Mouse (Mus musculus) neural tube, embryonic 14.5 days (tissue): ENCODE measurements around the gene Prss28. TPM values are rescaled to one million over a fixed set of nuclear protein-coding genes. Genes with fewer than 3 reads are reported as not detected.

ENCODE experiments used
- ATAC-seq: fragments of 200-750 bp; cut with Nextera tagmentation; 2 replicates; pipeline ENCODE4 v1.8.0; 2017; ENCODE audit warnings: low read depth, mild to moderate bottlenecking, moderate TSS enrichment, moderate library complexity
- H3K27ac ChIP-seq: fragments of 300-500 bp; sonication (generic); 2 replicates; pipeline ENCODE4 v1.5.1; 2014; ENCODE audit warnings: low read depth, mild to moderate bottlenecking, control low read depth, low read length, moderate library complexity, mixed read lengths
- H3K27me3 ChIP-seq: fragments of 300-500 bp; sonication (generic); 2 replicates; pipeline ENCODE4 v1.6.1; 2014; ENCODE audit warnings: low read length; ENCODE audit not compliant: control insufficient read depth, insufficient read depth
- H3K36me3 ChIP-seq: fragments of 300-500 bp; sonication (generic); 2 replicates; pipeline ENCODE4 v1.6.1; 2014; ENCODE audit warnings: low read length, mixed read lengths; ENCODE audit not compliant: control insufficient read depth, insufficient read depth
- H3K4me1 ChIP-seq: fragments of 300-500 bp; sonication (generic); 2 replicates; pipeline ENCODE4 v1.6.1; 2014; ENCODE audit warnings: low read length; ENCODE audit not compliant: control insufficient read depth, insufficient read depth
- H3K4me2 ChIP-seq: fragments of 300-500 bp; sonication (generic); 2 replicates; pipeline ENCODE4 v1.6.1; 2014; ENCODE audit warnings: mild to moderate bottlenecking, low read depth, low read length, control low read depth
- H3K4me3 ChIP-seq: fragments of 300-500 bp; sonication (generic); 2 replicates; pipeline ENCODE4 v1.5.1; 2014; ENCODE audit warnings: low read depth, low read length, control low read depth, mixed read lengths
- H3K9ac ChIP-seq: fragments of 300-500 bp; sonication (generic); replicated peaks from 2 replicates; pipeline ENCODE4 v1.6.1; 2014; ENCODE audit warnings: low read depth, mild to moderate bottlenecking, control low read depth, low read length, mixed read lengths
- H3K9me3 ChIP-seq: fragments of 300-500 bp; sonication (generic); 2 replicates; pipeline ENCODE4 v1.6.1; 2016; ENCODE audit warnings: low read length; ENCODE audit not compliant: control insufficient read depth
- WGBS: fragments of 180-500 bp; shearing (Covaris S2); extraction: QIAGEN DNeasy Blood & Tissue Kit; methylation state at CpG from one replicate; pipeline ENCODE4 v1.1.7; 2014; 5-methylcytosine and 5-hydroxymethylcytosine counted together
- polyA plus RNA-seq: library from polyadenylated mRNA; unstranded; fragments of >200 nt; fragmentation: Nextera tagmentation; extraction: Ambion mirVana; gene quantifications from 2 replicates; pipeline ENCODE4 v1.2.1, GENCODE M21; 2014

Prss28 gene
- not detected in 2 replicates for polyA plus RNA-seq

- Histone ChIP-seq H3K9ac (no peak within 1 kb of the TSS), H3K4me2 (no peak within 1 kb of the TSS), H3K36me3 (no peaks in the 10 kb centered on the region), H3K27me3 (no peaks in the 10 kb centered on the region), H3K27ac (no peak within 1 kb of the TSS), H3K4me3 (no peak within 1 kb of the TSS), H3K9me3 (no peaks in the 10 kb centered on the region), H3K4me1 (no peaks in the 10 kb centered on the region)
- no peak for ATAC-seq
- WGBS, result 83% methylated on average over 4 of the region's 4 CpGs
Measured at GRCm38 (mm10) chr17:25308346-25308745, at the start of gene Prss28. Gene Prss28 (plus strand): TSS chr17:25308646.

DNA sequence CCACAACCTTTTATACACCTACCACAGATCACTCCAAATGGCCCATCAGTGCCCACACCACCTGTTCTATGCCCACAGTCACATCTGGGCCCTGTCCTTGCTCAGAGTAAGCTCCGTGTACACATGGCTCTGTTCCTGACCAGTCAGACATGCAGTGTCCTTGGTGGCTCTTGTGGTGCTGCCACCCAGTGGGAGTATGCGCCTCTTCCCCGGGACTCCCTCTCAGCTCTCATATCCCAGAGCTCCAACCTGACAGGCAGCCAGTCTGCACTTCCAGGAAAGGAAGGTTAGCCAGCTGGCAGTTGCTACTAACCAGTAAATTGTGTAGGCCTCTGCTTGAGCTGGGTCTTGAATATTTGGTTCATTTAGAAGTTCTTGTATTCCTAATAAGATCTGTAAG lies 44.0 kb upstream of the Prss28 start:
- no peak for ATAC-seq
- 79% methylated on average over 3 of the region's 3 CpGs for WGBS
- peaks cover 67% of the 10 kb centered on the region for H3K36me3 ChIP-seq

GRCm38 (mm10) chr17:25270795-25271335 lies 37.6 kb upstream of the Prss28 start:
- Histone ChIP-seq H3K27ac (no peak overlapping the region), H3K9ac (no peak overlapping the region)
- WGBS, result 82% methylated on average over 2 of the region's 2 CpGs

More for the DNA sequence above, 44.0 kb upstream of the Prss28 start:
- no peak overlapping the region for H3K4me3 ChIP-seq
- no peak overlapping the region for H3K4me2 ChIP-seq
- H3K27ac ChIP-seq, result no peak overlapping the region
- no peak overlapping the region for H3K9ac ChIP-seq
- no peaks in the 10 kb centered on the region for H3K4me1 ChIP-seq
- H3K9me3 ChIP-seq, result no peaks in the 10 kb centered on the region
- H3K27me3 ChIP-seq, result no peaks in the 10 kb centered on the region

GRCm38 (mm10) chr17:25272326-25272725 lies 36.1 kb upstream of the Prss28 start:
- H3K36me3 ChIP-seq, result peaks cover 15% of the 10 kb centered on the region
- peaks cover 21% of the 10 kb centered on the region for H3K4me1 ChIP-seq
- H3K9ac ChIP-seq, result peak overlapping the region; percentile 87
- peak overlapping the region; percentile 96 for H3K4me2 ChIP-seq
- no peaks in the 10 kb centered on the region for H3K9me3 ChIP-seq
- peak overlapping the region; percentile 99; the same call in 1 of the 2 replicates for H3K27ac ChIP-seq
- H3K27me3 ChIP-seq, result no peaks in the 10 kb centered on the region
- under 1% methylated on average over 10 of the region's 10 CpGs for WGBS
- no peak for ATAC-seq
- H3K4me3 ChIP-seq, result peak overlapping the region; percentile 76

More at GRCm38 (mm10) chr17:25270795-25271335, 37.6 kb upstream of the Prss28 start:
- Histone ChIP-seq H3K4me3 (no peak overlapping the region), H3K27me3 (no peaks in the 10 kb centered on the region), H3K4me2 (peak overlapping the region; percentile 96; the same call in 1 of the 2 replicates), H3K4me1 (peaks cover 21% of the 10 kb centered on the region), H3K9me3 (no peaks in the 10 kb centered on the region), H3K36me3 (peaks cover 29% of the 10 kb centered on the region)
- ATAC-seq, result no peak

DNA sequence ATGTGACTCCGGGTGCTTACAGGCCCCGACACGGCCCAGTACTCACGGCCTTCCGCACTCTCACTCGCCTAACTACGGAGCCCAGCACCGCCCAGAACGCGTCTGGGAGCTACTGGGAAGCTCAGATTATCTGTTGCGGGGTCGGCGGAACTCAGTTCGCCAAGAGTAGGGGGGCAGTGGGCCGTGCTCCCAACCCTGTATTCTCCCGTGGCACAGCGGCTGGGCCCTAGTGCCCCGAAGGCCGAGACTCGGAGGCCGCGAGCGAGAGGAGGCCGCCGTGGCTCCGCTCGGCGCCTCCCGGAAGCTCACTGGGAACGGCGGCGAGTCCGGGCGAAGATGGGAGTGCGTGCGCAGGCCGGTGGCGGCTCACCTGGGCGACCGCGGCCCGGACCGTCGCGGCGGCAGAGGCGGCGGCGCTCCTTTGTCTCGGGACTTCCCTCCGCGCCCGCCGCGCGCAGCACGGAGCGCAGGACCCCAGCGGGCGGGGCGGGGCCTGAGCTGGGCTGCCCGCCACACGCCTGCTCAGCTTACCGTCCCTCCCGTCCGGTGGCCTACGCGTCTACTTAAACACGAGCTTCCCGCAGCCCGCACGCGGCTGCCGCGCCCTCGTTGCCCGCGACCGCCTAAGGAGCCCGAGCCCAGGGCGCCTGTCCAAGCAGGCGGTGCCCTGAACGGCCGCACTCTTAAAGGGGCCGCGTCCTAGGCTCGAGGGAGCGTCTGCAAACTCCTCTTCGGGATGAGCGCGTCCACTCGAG lies 35.3 kb upstream of the Prss28 start:
- Histone ChIP-seq H3K36me3 (peaks cover 7% of the 10 kb centered on the region), H3K9me3 (no peaks in the 10 kb centered on the region), H3K4me1 (peaks cover 21% of the 10 kb centered on the region), H3K9ac (peak overlapping the region; percentile 87), H3K27me3 (no peaks in the 10 kb centered on the region), H3K4me3 (peak overlapping the region; percentile 76), H3K27ac (peak overlapping the region; percentile 99), H3K4me2 (peak overlapping the region; percentile 96)
- under 1% methylated on average over 87 of the region's 92 CpGs for WGBS
- peak; percentile 91 for ATAC-seq

DNA sequence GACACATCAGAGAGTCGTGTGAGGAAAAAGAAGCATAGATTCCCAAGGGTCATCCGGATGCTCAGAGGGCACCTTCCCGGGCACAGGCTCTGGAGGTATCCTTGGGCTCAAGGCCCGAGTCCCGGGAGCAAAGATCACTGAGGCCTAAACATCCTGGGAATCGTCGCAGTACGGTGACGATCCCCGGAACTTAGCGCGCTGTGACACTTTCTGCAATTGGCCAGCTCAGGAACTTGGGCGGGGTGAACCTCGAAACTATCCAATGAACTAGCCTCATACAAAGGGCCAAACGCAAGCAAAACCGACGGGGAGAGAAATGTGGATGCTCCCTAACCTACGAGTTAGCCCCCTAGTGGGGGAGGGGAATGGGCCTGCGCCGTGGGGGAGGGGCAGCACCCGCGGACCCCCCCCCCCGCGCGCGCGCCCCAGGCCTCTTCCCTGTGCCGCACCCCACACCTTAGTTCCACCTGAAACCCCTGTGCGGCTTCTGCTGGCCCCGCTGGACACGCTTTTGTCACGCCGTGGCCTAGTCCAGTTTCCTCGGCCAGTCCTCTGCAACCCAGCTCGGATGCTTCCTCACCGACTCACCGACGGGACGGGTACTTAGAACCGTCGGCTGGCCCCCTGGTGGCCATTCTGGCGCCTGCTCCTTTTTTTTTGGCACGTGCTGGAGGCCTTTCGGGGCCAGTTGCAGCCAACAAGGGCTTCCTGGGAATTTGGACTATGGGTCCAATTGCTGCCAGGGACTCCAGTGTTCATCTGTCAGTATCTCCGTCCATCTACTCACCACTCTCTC lies 34.5 kb upstream of the Prss28 start:
- H3K9me3 ChIP-seq, result no peaks in the 10 kb centered on the region
- H3K4me3 ChIP-seq, result peak overlapping the region; percentile 76
- H3K4me2 ChIP-seq, result peak overlapping the region; percentile 37; the same call in 1 of the 2 replicates
- H3K27ac ChIP-seq, result peak overlapping the region; percentile 99
- 2% methylated on average over 44 of the region's 45 CpGs for WGBS
- peak; percentile 88 for ATAC-seq
- H3K27me3 ChIP-seq, result no peaks in the 10 kb centered on the region
- peaks cover 21% of the 10 kb centered on the region for H3K4me1 ChIP-seq
- H3K9ac ChIP-seq, result peak overlapping the region; percentile 87
- peaks cover under 1% of the 10 kb centered on the region; the same call in 1 of the 2 replicates for H3K36me3 ChIP-seq

GRCm38 (mm10) chr17:25274571-25275346 lies 33.7 kb upstream of the Prss28 start, which contains the start of gene Ube2i:
Gene Ube2i (minus strand): TSS chr17:25274622.
- Histone ChIP-seq H3K27me3 (no peaks in the 10 kb centered on the region), H3K9ac (peak within 1 kb of the TSS; percentile 87), H3K4me2 (peak within 1 kb of the TSS; percentile 37; the same call in 1 of the 2 replicates), H3K36me3 (no peaks in the 10 kb centered on the region), H3K4me3 (peak within 1 kb of the TSS; percentile 76), H3K4me1 (peaks cover 21% of the 10 kb centered on the region), H3K9me3 (no peaks in the 10 kb centered on the region), H3K27ac (peak within 1 kb of the TSS; percentile 99)
- no peak for ATAC-seq
- WGBS, result 82% methylated on average over 9 of the region's 9 CpGs

DNA sequence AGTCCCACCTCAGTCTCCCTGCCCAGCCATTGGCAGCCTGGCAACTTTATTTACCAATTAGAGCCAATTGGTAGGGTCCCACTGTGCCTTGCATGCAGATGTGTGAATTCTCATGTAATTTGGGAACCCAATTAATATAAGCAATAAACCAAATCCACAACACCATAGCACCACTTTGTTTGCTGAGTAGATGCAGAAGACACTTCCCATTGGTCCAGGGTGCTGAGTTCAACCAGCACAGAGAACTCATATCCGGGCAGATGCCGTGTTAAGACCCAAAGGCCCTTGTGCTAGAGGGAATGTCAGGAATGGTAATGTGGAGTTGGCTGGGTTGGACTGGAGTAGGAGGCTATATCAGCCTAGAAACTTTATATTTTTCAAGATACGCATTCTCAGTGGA lies 32.6 kb upstream of the Prss28 start:
- no peak overlapping the region for H3K4me3 ChIP-seq
- H3K9ac ChIP-seq, result no peak overlapping the region
- no peak for ATAC-seq
- no peaks in the 10 kb centered on the region for H3K36me3 ChIP-seq
- no peaks in the 10 kb centered on the region for H3K9me3 ChIP-seq
- H3K4me2 ChIP-seq, result no peak overlapping the region
- H3K27ac ChIP-seq, result no peak overlapping the region
- H3K27me3 ChIP-seq, result no peaks in the 10 kb centered on the region
- 96% methylated on average over 3 of the region's 3 CpGs for WGBS
- peaks cover 14% of the 10 kb centered on the region for H3K4me1 ChIP-seq
